11 mouse cellular contexts compared by ENCODE assay signal in the genomic region with DNA sequence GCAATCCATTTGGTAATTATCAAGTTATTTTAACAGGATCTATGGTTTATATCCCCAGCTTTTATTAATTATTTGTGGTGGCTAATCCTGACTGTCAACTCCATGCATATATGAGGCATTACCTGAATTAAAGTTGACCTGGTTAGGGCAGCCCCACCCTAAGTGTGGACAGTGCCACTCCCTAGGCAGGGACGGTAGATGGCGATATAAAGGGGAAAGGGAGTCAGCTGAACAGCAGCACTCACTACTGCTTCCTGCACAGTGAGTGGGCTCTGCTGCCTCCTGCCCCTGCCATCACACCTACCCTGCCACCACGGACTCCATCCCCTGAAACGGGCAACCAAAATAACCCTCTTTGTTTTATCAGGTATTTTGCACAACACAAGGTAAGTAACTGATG. TPM values are rescaled to one million over a fixed set of nuclear protein-coding genes. Genes with fewer than 3 reads are reported as not detected.
DNase-seq lines count a peak whose midpoint lies in the region; ATAC-seq lines count a peak whose summit lies in the region.
"Had no signal": no experiment of that assay in that cellular context is flagged by ENCODE, and none has a peak within 500 bp of the region (broad histone marks: within the 10 kb centered on the region; RNA-seq: fewer than 3 reads in every experiment).

No protein-coding gene starts in this region.

- H3K4me1 ChIP-seq in midbrain, embryonic 11.5 days (ENCODE audit: control insufficient read depth, insufficient read depth, low read length), result no peaks in the 10 kb centered on the region
- H3K4me1 ChIP-seq in midbrain, embryonic 15.5 days, result no peaks in the 10 kb centered on the region
- peaks cover 2% of the 10 kb centered on the region; the same call in 1 of the 2 replicates for H3K4me1 ChIP-seq in intestine, embryonic 16.5 days (ENCODE audit: control insufficient read depth, insufficient read depth, low read length)
- H3K4me1 ChIP-seq: forebrain, embryonic 15.5 days; midbrain, embryonic 12.5 days had no signal

- H3K36me3 ChIP-seq in midbrain, embryonic 11.5 days (ENCODE audit: control insufficient read depth, insufficient read depth, low read length), result no peaks in the 10 kb centered on the region
- H3K36me3 ChIP-seq in midbrain, embryonic 15.5 days (replicated peaks), result 0 out of 2 replicates have a peak, but pooled peaks cover 3% of the 10 kb centered on the region
- H3K36me3 ChIP-seq in intestine, embryonic 16.5 days (ENCODE audit: control insufficient read depth, insufficient read depth, low read length), result no peaks in the 10 kb centered on the region
- peaks cover 6% of the 10 kb centered on the region; the same call in 1 of the 2 replicates for H3K36me3 ChIP-seq in splenic B cell, adult 2 months (ENCODE audit: control insufficient read depth, insufficient read depth, low read length, poor library complexity, severe bottlenecking)

- DNase-seq in adrenal gland, postnatal 14 days, result peak; percentile 21
- no peak for DNase-seq in adrenal gland, adult 2 months
- peak; percentile 45 for DNase-seq in midbrain, embryonic 11.5 days (ENCODE audit: low spot score, missing footprints)
- peak; percentile 43 for DNase-seq in splenic B cell, adult 2 months (ENCODE audit: low read depth, low spot score)
- DNase-seq in left cerebral cortex, postnatal 14 days (ENCODE audit: low spot score in 2 of 2), result no peak
- no peak for DNase-seq in kidney, adult 9 months
- DNase-seq: layer of hippocampus, postnatal 36 days had no signal

- WGBS in midbrain, embryonic 11.5 days, result 50% methylated on average over 4 of the region's 4 CpGs
- 61% methylated on average over 4 of the region's 4 CpGs for whole genome bisulfite sequencing in midbrain, embryonic 15.5 days
- WGBS in intestine, embryonic 16.5 days, result 55% methylated on average over 4 of the region's 4 CpGs

- no peaks in the 10 kb centered on the region for H3K9me3 ChIP-seq in midbrain, embryonic 11.5 days (ENCODE audit: control insufficient read depth, low read length)
- no peaks in the 10 kb centered on the region for H3K9me3 ChIP-seq in midbrain, embryonic 15.5 days
- H3K9me3 ChIP-seq in intestine, embryonic 16.5 days (ENCODE audit: control insufficient read depth, low read length), result no peaks in the 10 kb centered on the region
- H3K9me3 ChIP-seq: forebrain, embryonic 15.5 days; midbrain, embryonic 12.5 days had no signal

- no peak overlapping the region for H3K4me3 ChIP-seq in midbrain, embryonic 11.5 days (ENCODE audit: low read depth, low read length)
- no peak overlapping the region for H3K4me3 ChIP-seq in midbrain, embryonic 15.5 days
- no peak overlapping the region for H3K4me3 ChIP-seq in intestine, embryonic 16.5 days (ENCODE audit: low read length)
- H3K4me3 ChIP-seq: forebrain, embryonic 15.5 days; midbrain, embryonic 12.5 days had no signal

- intact Hi-C loops in left cerebral cortex, postnatal 14 days (cut with DNase I), result no loop called here

- ATAC-seq in midbrain, embryonic 11.5 days (ENCODE audit: low FRiP score), result peak; percentile 58; the same call in 1 of the 2 replicates
- no peak for ATAC-seq in midbrain, embryonic 15.5 days (replicated peaks)
- peak; percentile 74 for ATAC-seq in intestine, embryonic 16.5 days
- ATAC-seq: forebrain, embryonic 15.5 days had no signal

- H3K27ac ChIP-seq in midbrain, embryonic 11.5 days (ENCODE audit: low read depth, low read length), result no peak overlapping the region
- no peak overlapping the region for H3K27ac ChIP-seq in midbrain, embryonic 15.5 days
- no peak overlapping the region for H3K27ac ChIP-seq in intestine, embryonic 16.5 days (ENCODE audit: low read length)
- H3K27ac ChIP-seq: forebrain, embryonic 15.5 days; midbrain, embryonic 12.5 days had no signal

- no peaks in the 10 kb centered on the region for H3K27me3 ChIP-seq in midbrain, embryonic 11.5 days (ENCODE audit: control insufficient read depth, insufficient read depth, low read length)
- no peaks in the 10 kb centered on the region for H3K27me3 ChIP-seq in midbrain, embryonic 15.5 days (replicated peaks)
- H3K27me3 ChIP-seq in intestine, embryonic 16.5 days (replicated peaks; ENCODE audit: control insufficient read depth, insufficient read depth, low read length), result no peaks in the 10 kb centered on the region
- no peaks in the 10 kb centered on the region for H3K27me3 ChIP-seq in splenic B cell, adult 2 months (ENCODE audit: control insufficient read depth, insufficient read depth, low read length, poor library complexity, severe bottlenecking)
- H3K27me3 ChIP-seq: forebrain, embryonic 15.5 days; midbrain, embryonic 12.5 days had no signal

- H3K9ac ChIP-seq in midbrain, embryonic 11.5 days (ENCODE audit: low read length), result no peak overlapping the region
- H3K9ac ChIP-seq in midbrain, embryonic 15.5 days, result no peak overlapping the region
- H3K9ac ChIP-seq in intestine, embryonic 16.5 days (ENCODE audit: low read depth, low read length), result no peak overlapping the region
- H3K9ac ChIP-seq: forebrain, embryonic 15.5 days; midbrain, embryonic 12.5 days had no signal

- H3K4me2 ChIP-seq in midbrain, embryonic 11.5 days, result no peak overlapping the region
- H3K4me2 ChIP-seq in midbrain, embryonic 15.5 days, result no peak overlapping the region
- H3K4me2 ChIP-seq in intestine, embryonic 16.5 days (ENCODE audit: low read depth, low read length), result no peak overlapping the region
- H3K4me2 ChIP-seq: forebrain, embryonic 15.5 days; midbrain, embryonic 12.5 days had no signal

RNA-seq across cellular contexts. Expression of a gene that starts 7.7 kb away (rescaled TPM):
- total RNA-seq in adrenal gland, postnatal 14 days (2021), result 36.9 and 39.1 TPM in 2 replicates
- total RNA-seq in adrenal gland, adult 2 months (2021), result 10 to 100 TPM; 42.1 to 42.4 TPM
- 13.8 and 23.6 TPM in 2 replicates for polyA plus RNA-seq in adrenal gland, adult 2 months (2012; rRNA removed)
- 98.4 and 106 TPM in 2 replicates for polyA plus RNA-seq in midbrain, embryonic 11.5 days (2014; fragmentation: Nextera tagmentation; extraction: Ambion mirVana)
- 114 and 118 TPM in 2 replicates for polyA plus RNA-seq in midbrain, embryonic 15.5 days (2015; fragmentation: Nextera tagmentation; extraction: Ambion mirVana)
- polyA plus RNA-seq in intestine, embryonic 16.5 days (2015; fragmentation: Nextera tagmentation; extraction: Ambion mirVana), result 87.7 and 96.3 TPM in 2 replicates
- total RNA-seq in left cerebral cortex, postnatal 14 days (2021), result 10 to 100 TPM; 48.8 to 49.8 TPM

RNA-seq across cellular contexts. Expression of a gene that starts 20.2 kb away (rescaled TPM):
- 5.3 and 7.4 TPM in 2 replicates for total RNA-seq in adrenal gland, postnatal 14 days (2021)
- total RNA-seq in adrenal gland, adult 2 months (2021), result 1 to 10 TPM; 4.0 to 4.6 TPM
- 0.66 and 0.86 TPM in 2 replicates for polyA plus RNA-seq in adrenal gland, adult 2 months (2012; rRNA removed)
- 7.3 and 7.4 TPM in 2 replicates for polyA plus RNA-seq in midbrain, embryonic 11.5 days (2014; fragmentation: Nextera tagmentation; extraction: Ambion mirVana)
- polyA plus RNA-seq in midbrain, embryonic 15.5 days (2015; fragmentation: Nextera tagmentation; extraction: Ambion mirVana), result 8.1 and 9.5 TPM in 2 replicates
- 22.5 and 25.3 TPM in 2 replicates for polyA plus RNA-seq in intestine, embryonic 16.5 days (2015; fragmentation: Nextera tagmentation; extraction: Ambion mirVana)
- 1 to 10 TPM; 7.8 to 8.4 TPM for total RNA-seq in left cerebral cortex, postnatal 14 days (2021)

Comparison
In these comparisons a context has a peak if more than half of its experiments do, and no peak if none do; other contexts are left out.
1. DNase-seq: peak in adrenal gland, postnatal 14 days (single experiment), midbrain, embryonic 11.5 days (single experiment) and splenic B cell, adult 2 months (single experiment); none in adrenal gland, adult 2 months (single experiment), left cerebral cortex, postnatal 14 days (0 of 2) and kidney, adult 9 months (single experiment).